Mouse (Mus musculus) forebrain, embryonic 11.5 days (tissue): ENCODE data around the gene Ppp1cc. TPM values are rescaled to one million over a fixed set of nuclear protein-coding genes. Genes with fewer than 3 reads are reported as not detected.

Experiments used
- ATAC-seq: fragments of 200-750 bp; cut with Nextera tagmentation; replicated peaks from 2 replicates; pipeline ENCODE4 v1.8.0; 2017; ENCODE audit warnings: moderate TSS enrichment; ENCODE audit not compliant: low FRiP score
- DNase-seq: peaks from one replicate; pipeline ENCODE4 v3.0.0-alpha.2; 2017; ENCODE audit warnings: low spot score
- H3K27ac ChIP-seq: fragments of 300-500 bp; sonication (generic); 2 replicates; pipeline ENCODE4 v1.5.1; 2014; ENCODE audit warnings: low read depth, low read length
- H3K27me3 ChIP-seq: fragments of 300-500 bp; sonication (generic); 2 replicates; pipeline ENCODE4 v1.6.1; 2014; ENCODE audit warnings: mild to moderate bottlenecking, low read length, mixed read lengths; ENCODE audit not compliant: control insufficient read depth, insufficient read depth
- H3K36me3 ChIP-seq: fragments of 300-500 bp; sonication (generic); 2 replicates; pipeline ENCODE4 v1.6.1; 2014; ENCODE audit warnings: mild to moderate bottlenecking, low read length, moderate library complexity, mixed read lengths; ENCODE audit not compliant: control insufficient read depth, insufficient read depth
- H3K4me1 ChIP-seq: fragments of 300-500 bp; sonication (generic); replicated peaks from 2 replicates; pipeline ENCODE4 v1.6.1; 2014; ENCODE audit warnings: low read length, mixed read lengths; ENCODE audit not compliant: control insufficient read depth, insufficient read depth
- H3K4me2 ChIP-seq: fragments of 300-500 bp; sonication (generic); 2 replicates; pipeline ENCODE4 v1.6.1; 2014; ENCODE audit warnings: low read depth, mild to moderate bottlenecking, low read length, moderate library complexity, mixed read lengths; ENCODE audit not compliant: severe bottlenecking
- H3K4me3 ChIP-seq: fragments of 300-500 bp; sonication (generic); 2 replicates; pipeline ENCODE4 v1.5.1; 2014; ENCODE audit warnings: low read depth, low read length
- H3K9ac ChIP-seq: fragments of 300-500 bp; sonication (generic); 2 replicates; pipeline ENCODE4 v1.6.1; 2014; ENCODE audit warnings: low read length
- H3K9me3 ChIP-seq: fragments of 300-500 bp; sonication (generic); 2 replicates; pipeline ENCODE4 v1.6.1; 2016; ENCODE audit warnings: low read length, mixed read lengths; ENCODE audit not compliant: control insufficient read depth
- WGBS: fragments of 180-500 bp; shearing (Covaris S2); extraction: QIAGEN DNeasy Blood & Tissue Kit; methylation state at CpG from one replicate; pipeline ENCODE4 v1.1.7; 2014; 5-methylcytosine and 5-hydroxymethylcytosine counted together
- polyA plus RNA-seq: library from polyadenylated mRNA; unstranded; fragments of >200 nt; fragmentation: Nextera tagmentation; extraction: Ambion mirVana; gene quantifications from 2 replicates; pipeline ENCODE4 v1.2.1, GENCODE M21; 2014

The Ppp1cc gene
- polyA plus RNA-seq, 1 experiment from 2014 or later = 364 TPM

DNA sequence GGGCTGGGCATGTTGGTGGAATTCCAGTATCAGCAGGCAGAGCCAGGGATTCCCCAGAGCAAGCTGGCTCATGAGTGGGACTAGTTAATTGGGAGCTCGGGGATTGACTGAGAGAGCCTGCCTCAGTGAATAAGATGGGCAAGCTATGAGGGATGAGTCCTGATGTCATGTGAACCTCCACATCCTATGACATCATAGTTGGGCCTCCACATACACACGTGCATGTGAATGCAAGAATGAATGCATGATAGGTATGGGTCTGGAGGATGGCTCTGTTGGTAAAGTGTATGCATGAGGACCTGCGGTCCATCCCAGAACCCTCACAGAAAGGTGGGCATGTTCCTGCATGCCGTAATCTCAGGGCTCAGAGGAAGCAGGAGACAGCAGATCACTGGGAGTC lies 63.0 kb downstream of the Ppp1cc start:
- Histone ChIP-seq H3K27me3 (no peaks in the 10 kb centered on the region), H3K4me2 (no peak overlapping the region), H3K36me3 (no peaks in the 10 kb centered on the region; the same call in 1 of the 2 replicates), H3K4me3 (no peak overlapping the region), H3K4me1 (no peaks in the 10 kb centered on the region; the same call in 1 of the 2 replicates), H3K9ac (no peak overlapping the region), H3K9me3 (no peaks in the 10 kb centered on the region), H3K27ac (no peak overlapping the region)
- ATAC-seq (no peak), DNase-seq (no peak)
- WGBS = 95% methylated on average over 4 of the region's 4 CpGs

DNA sequence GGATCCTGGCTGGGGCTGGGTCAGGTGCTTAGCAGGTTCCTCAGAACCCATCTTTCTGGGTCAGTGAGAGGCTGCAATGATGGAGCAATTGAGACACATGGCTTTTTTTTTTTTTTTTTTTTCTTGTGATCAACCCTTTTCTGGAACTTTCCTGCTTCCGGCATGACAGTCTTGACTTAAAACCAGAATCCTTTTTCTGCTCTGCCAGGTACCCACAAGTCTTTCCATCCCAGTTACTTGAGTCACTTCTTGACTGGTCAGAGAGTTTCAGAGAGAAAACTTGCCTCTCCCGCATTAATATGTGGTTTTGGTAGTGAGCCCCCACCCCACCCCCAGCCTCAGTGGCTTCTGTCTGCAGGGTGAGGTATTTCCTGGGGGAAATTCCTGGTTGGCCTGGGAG lies 66.2 kb downstream of the Ppp1cc start:
- DNase-seq = no peak
- Histone ChIP-seq H3K9ac (no peak overlapping the region), H3K36me3 (no peaks in the 10 kb centered on the region; the same call in 1 of the 2 replicates), H3K27me3 (no peaks in the 10 kb centered on the region), H3K27ac (no peak overlapping the region), H3K4me3 (no peak overlapping the region), H3K4me2 (no peak overlapping the region), H3K9me3 (0 out of 2 replicates have a peak, but pooled peaks cover 3% of the 10 kb centered on the region), H3K4me1 (no peaks in the 10 kb centered on the region; the same call in 1 of the 2 replicates)
- 93% methylated on average over 2 of the region's 2 CpGs for WGBS
- ATAC-seq = no peak

Other genes starting within 250 kb of the Ppp1cc start
- 11.3 and 13.2 TPM in 2 replicates for gene Cux2, start 108.2 kb upstream of the Ppp1cc start, polyA plus RNA-seq
- not detected in 2 replicates for gene Myl2, start 57.3 kb upstream of the Ppp1cc start, polyA plus RNA-seq
- not detected in 2 replicates for gene Ccdc63, start 17.5 kb upstream of the Ppp1cc start, polyA plus RNA-seq
- gene Hvcn1, start 48.5 kb downstream of the Ppp1cc start, polyA plus RNA-seq = 8.6 and 11.1 TPM in 2 replicates
- 5.2 and 7.5 TPM in 2 replicates for gene Tctn1, start 106.2 kb downstream of the Ppp1cc start, polyA plus RNA-seq
- gene Pptc7, start 126.1 kb downstream of the Ppp1cc start, polyA plus RNA-seq = 9.1 and 9.8 TPM in 2 replicates
- gene Rad9b, start 196.0 kb downstream of the Ppp1cc start, polyA plus RNA-seq = 9.8 and 12.6 TPM in 2 replicates
- 174 and 181 TPM in 2 replicates for gene Vps29, start 196.1 kb downstream of the Ppp1cc start, polyA plus RNA-seq
- 65.0 and 77.7 TPM in 2 replicates for gene Gpn3, start 213.6 kb downstream of the Ppp1cc start, polyA plus RNA-seq
- 110 and 127 TPM in 2 replicates for gene Fam216a, start 214.1 kb downstream of the Ppp1cc start, polyA plus RNA-seq
- gene Arpc3, start 233.6 kb downstream of the Ppp1cc start, polyA plus RNA-seq = 64.5 and 71.2 TPM in 2 replicates